In genomic region chr10:127662666-127663253, GRCm38 (mm10) we compare ENCODE assay signal across 7 mouse cellular contexts. TPM values are rescaled to one million over a fixed set of nuclear protein-coding genes. Genes with fewer than 3 reads are reported as not detected.
DNase-seq lines count a peak whose midpoint lies in the region; ATAC-seq lines count a peak whose summit lies in the region.

No protein-coding gene starts in this region.

- peaks cover 20% of the 10 kb centered on the region; the same call in 1 of the 2 replicates for H3K36me3 ChIP-seq in hindbrain, embryonic 10.5 days
- no peaks in the 10 kb centered on the region for H3K36me3 ChIP-seq in liver, embryonic 11.5 days (ENCODE audit: control insufficient read depth, insufficient read depth, low read length)

- DNase-seq in urinary bladder, postnatal 14 days (ENCODE audit: low spot score): peak; percentile 42
- no peak for DNase-seq in urinary bladder, postnatal 36 days (ENCODE audit: low spot score in 2 of 2)
- peak; percentile 49 for DNase-seq in embryo, embryonic 10.5 days (ENCODE audit: low spot score)
- DNase-seq in hindbrain, embryonic 10.5 days (ENCODE audit: low spot score): peak; percentile 53
- DNase-seq in liver, embryonic 11.5 days (ENCODE audit: low spot score): no peak
- peak; percentile 22 to 51 for DNase-seq in natural killer cell, adult 2 months (ENCODE audit: low spot score in 2 of 2)
- no peak for DNase-seq in c-Kit-positive CD71-positive TER-119-positive erythroid progenitor cells, embryonic 14.5 days (ENCODE audit: low spot score)

- 12% methylated on average over 19 of the region's 19 CpGs for WGBS in hindbrain, embryonic 10.5 days
- WGBS in liver, embryonic 11.5 days: 30% methylated on average over 19 of the region's 19 CpGs

- no peak overlapping the region for H3K9ac ChIP-seq in liver, embryonic 11.5 days (ENCODE audit: low read depth, low read length)

- peaks cover 89% of the 10 kb centered on the region for H3K27me3 ChIP-seq in hindbrain, embryonic 10.5 days (ENCODE audit: insufficient read depth, poor library complexity, severe bottlenecking)
- H3K27me3 ChIP-seq in liver, embryonic 11.5 days (replicated peaks; ENCODE audit: control insufficient read depth, insufficient read depth, low read length): peaks cover 54% of the 10 kb centered on the region

- no peak for ATAC-seq in liver, embryonic 11.5 days (replicated peaks; ENCODE audit: low FRiP score)

- no peaks in the 10 kb centered on the region for H3K9me3 ChIP-seq in hindbrain, embryonic 10.5 days
- H3K9me3 ChIP-seq in liver, embryonic 11.5 days (ENCODE audit: control insufficient read depth, low read length): no peaks in the 10 kb centered on the region

- H3K4me2 ChIP-seq in liver, embryonic 11.5 days: peak overlapping the region; percentile 68

- peak overlapping the region; percentile 35 for H3K4me3 ChIP-seq in hindbrain, embryonic 10.5 days
- H3K4me3 ChIP-seq in liver, embryonic 11.5 days (ENCODE audit: low read depth, low read length): peak overlapping the region; percentile 37; the same call in 1 of the 2 replicates

- peak overlapping the region; percentile 62 for H3K27ac ChIP-seq in hindbrain, embryonic 10.5 days
- no peak overlapping the region for H3K27ac ChIP-seq in liver, embryonic 11.5 days (ENCODE audit: low read depth, low read length)

- H3K4me1 ChIP-seq in hindbrain, embryonic 10.5 days (replicated peaks): peaks cover 77% of the 10 kb centered on the region
- H3K4me1 ChIP-seq in liver, embryonic 11.5 days (replicated peaks; ENCODE audit: control insufficient read depth, insufficient read depth, low read length): peaks cover 39% of the 10 kb centered on the region

RNA-seq across cellular contexts. Expression of gene Nemp1, which starts 3.9 kb away (rescaled TPM):
- 7.7 and 10.2 TPM in 2 replicates for polyA plus RNA-seq in hindbrain, embryonic 10.5 days (2016; fragmentation: Nextera tagmentation; extraction: Ambion mirVana)
- polyA plus RNA-seq in liver, embryonic 11.5 days (2014; fragmentation: Nextera tagmentation; extraction: Ambion mirVana): 10.5 and 11.2 TPM in 2 replicates

RNA-seq across cellular contexts. Expression of gene Nab2, which starts 5.6 kb away (rescaled TPM):
- 6.6 and 6.8 TPM in 2 replicates for polyA plus RNA-seq in hindbrain, embryonic 10.5 days (2016; fragmentation: Nextera tagmentation; extraction: Ambion mirVana)
- 5.7 and 5.8 TPM in 2 replicates for polyA plus RNA-seq in liver, embryonic 11.5 days (2014; fragmentation: Nextera tagmentation; extraction: Ambion mirVana)

RNA-seq across cellular contexts. Expression of gene Stat6, which starts 20.0 kb away (rescaled TPM):
- polyA plus RNA-seq in hindbrain, embryonic 10.5 days (2016; fragmentation: Nextera tagmentation; extraction: Ambion mirVana): 8.9 and 9.5 TPM in 2 replicates
- polyA plus RNA-seq in liver, embryonic 11.5 days (2014; fragmentation: Nextera tagmentation; extraction: Ambion mirVana): 28.7 TPM in 2 replicates

RNA-seq across cellular contexts. Expression of gene Lrp1, which starts 41.8 kb away (rescaled TPM):
- polyA plus RNA-seq in hindbrain, embryonic 10.5 days (2016; fragmentation: Nextera tagmentation; extraction: Ambion mirVana): 55.7 and 71.7 TPM in 2 replicates
- polyA plus RNA-seq in liver, embryonic 11.5 days (2014; fragmentation: Nextera tagmentation; extraction: Ambion mirVana): 35.7 and 36.8 TPM in 2 replicates

RNA-seq across cellular contexts. Expression of gene Myo1a, which starts 42.2 kb away (rescaled TPM):
- 0.37 and 0.51 TPM in 2 replicates for polyA plus RNA-seq in hindbrain, embryonic 10.5 days (2016; fragmentation: Nextera tagmentation; extraction: Ambion mirVana)
- 0.14 TPM in 1 of 2 replicates, not detected in the other for polyA plus RNA-seq in liver, embryonic 11.5 days (2014; fragmentation: Nextera tagmentation; extraction: Ambion mirVana)

Comparison
In these comparisons a context has a peak if more than half of its experiments do, and no peak if none do; other contexts are left out.
1. DNase-seq: peak in urinary bladder, postnatal 14 days (single experiment), embryo, embryonic 10.5 days (single experiment), hindbrain, embryonic 10.5 days (single experiment) and natural killer cell, adult 2 months (2 of 2); none in urinary bladder, postnatal 36 days (0 of 2), liver, embryonic 11.5 days (single experiment) and c-Kit-positive CD71-positive TER-119-positive erythroid progenitor cells, embryonic 14.5 days (single experiment).